Mouse (Mus musculus) heart, postnatal 0 days (tissue): ENCODE data around the gene Zfr2.

Experiments
- CTCF ChIP-seq: IDR thresholded peaks from 2 replicates; pipeline ENCODE4 v1.5.1; 2016; ENCODE audit warnings: antibody characterized with exemption, control low read depth, low read depth
- EP300 ChIP-seq: IDR thresholded peaks from 2 replicates; pipeline ENCODE4 v1.6.1; 2016; ENCODE audit warnings: antibody characterized with exemption, low read depth

DNA sequence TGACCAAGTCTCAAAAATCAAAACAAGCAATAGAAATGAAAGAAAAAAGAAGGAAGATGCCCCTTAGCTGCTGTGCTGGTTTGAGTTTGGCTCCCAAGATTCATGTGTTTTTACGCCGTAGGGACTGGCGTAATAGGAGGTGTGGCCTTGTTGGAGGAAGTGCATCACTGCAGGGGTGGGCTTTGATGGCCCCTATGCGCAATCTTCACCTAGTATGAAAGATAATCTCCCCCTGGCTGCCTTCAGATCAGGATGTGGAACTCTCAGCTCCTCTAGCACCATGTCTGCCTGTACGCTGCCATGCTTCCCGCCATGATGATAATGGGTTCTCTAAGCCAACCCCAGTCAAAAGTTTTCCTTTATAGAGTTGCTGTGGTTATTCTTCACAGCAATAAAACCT is 16.7 kb upstream of the Zfr2 start:
- TF ChIP-seq CTCF (no peak), EP300 (no peak)
